Mouse (Mus musculus): ENCODE results near the gene Insr.

Gene Insr

DNA sequence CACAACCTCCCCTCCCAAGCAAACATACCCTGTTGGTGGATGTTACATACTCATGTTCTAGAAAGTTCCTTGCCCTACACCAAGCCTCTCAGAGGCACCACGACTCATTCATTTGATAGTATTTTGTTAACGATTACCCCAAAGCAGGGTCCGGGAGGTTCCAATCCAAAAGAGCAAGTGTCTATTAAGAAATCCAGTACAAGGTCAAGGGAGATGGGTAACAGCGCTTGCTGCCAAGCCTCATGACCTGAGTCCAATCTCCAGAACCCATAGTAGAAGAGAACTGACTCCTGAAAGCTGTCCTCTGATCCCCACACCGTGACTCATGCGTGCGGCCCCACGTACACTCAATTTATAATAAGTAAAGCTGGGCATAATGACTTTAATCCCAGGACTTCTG lies 3.4 kb downstream of the Insr start:
- in situ Hi-C loops (cut with MboI; ENCODE audit: low sequenced_read_pairs): no loop called here

DNA sequence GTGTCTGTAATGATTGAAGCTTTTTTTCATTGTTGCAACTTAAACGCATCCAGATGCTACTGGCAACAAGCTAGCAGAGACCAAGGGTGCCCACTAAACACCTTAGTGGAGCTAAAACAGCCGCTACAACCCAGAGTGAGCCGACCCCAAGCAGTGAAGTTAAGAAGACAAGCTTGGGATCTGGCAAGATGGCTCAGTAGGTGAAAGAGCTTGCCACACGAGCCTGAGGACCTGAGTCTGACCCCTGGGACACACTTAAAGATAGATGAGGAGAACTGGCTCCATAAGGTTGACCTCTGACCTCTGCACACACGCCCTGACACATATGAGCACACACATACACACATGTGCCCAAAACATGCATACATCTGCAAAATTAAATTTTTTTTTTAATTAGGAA lies 4.2 kb downstream of the Insr start:
- in situ Hi-C loops (cut with MboI; ENCODE audit: low sequenced_read_pairs): no loop called here

DNA sequence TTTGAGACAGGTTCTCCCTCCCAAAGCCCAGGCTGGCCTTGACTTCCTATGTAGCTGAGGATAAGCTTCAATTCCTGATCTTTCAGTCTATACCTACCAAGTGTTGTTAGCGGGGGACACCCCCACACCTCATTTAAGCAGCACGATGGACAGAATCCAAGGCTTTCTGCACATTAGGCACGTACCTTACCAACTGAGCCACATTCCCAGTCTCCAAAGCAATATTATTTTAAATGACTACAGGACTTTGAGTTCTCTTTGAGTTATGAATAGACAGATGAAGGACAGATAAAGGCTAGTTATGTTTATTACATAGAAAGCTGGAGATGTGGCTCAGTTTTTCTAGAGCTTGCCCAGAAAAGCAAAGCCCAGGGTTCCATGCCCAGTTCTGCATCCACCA lies 5.6 kb downstream of the Insr start:
- in situ Hi-C loops (cut with MboI; ENCODE audit: low sequenced_read_pairs): no loop called here

DNA sequence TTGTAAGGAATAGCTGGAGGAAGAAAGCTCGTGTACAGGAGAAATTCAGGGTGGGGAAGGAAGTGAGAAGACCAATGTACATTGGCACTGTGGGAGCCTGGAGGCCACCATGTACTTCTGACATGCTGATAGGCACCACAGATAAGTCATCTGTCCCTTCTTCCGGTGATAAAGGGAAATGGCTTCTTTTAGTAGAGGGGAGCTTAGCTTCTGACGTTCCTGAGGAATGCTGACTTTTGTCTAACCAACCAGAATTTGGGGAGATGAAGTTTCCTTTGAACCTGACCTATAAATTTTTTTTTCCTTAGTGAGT lies 12.0 kb downstream of the Insr start:
- in situ Hi-C loops (cut with MboI; ENCODE audit: low sequenced_read_pairs): no loop called here

DNA sequence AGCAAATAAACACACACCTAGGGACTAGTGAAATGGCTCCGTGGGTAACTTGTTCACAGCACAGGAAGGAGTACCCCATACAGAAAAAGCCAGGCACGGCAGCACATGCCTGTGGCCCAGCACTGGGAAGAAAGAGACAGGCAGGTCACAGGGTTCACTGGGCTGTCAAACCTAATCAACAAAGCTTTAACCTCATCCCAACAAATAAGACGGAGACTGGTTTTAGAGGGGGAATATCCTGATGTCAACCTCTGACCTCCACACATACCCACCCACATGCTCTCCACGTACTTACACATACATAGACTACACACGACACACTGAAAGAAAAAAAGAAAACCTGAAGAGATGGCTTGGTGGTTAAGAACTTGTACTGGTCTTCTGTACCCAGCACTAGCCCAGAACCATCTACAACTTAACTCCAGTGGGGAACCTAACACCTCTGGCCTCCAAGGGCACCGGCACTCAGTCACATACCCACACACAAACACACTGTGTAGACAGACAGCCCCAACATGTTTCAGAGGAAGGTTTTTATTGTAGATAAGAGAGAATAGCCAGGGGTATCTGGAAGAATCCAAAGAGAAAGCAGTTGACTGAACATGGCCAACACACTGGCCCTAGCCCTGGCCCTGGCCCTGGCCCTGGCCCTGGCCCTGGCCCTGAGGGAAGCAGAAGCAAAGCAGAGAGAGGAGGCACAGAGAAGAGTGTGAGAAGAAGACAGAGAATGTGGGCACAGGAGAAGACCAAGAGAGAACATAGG lies 12.6 kb downstream of the Insr start:
- in situ Hi-C loops (cut with MboI; ENCODE audit: low sequenced_read_pairs): no loop called here

DNA sequence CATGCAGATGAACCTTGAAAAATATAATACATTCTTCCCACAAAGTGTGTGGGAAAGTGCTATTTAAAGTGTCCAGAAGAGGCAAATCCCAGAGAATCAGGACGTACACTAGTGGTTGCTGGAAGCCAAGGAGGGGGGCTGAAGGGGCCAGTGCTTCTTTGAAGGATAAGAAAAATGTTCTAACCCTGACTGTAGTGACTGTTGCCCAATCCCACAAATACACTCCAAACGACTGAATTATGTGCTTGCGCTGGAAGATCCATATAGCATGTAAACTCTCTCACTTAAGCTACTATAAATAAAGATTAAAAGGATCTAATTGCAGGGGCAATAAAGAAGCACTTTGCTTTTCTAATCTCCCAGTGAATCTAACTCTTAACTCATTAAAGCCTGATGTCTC lies 14.2 kb downstream of the Insr start:
- in situ Hi-C loops (cut with MboI; ENCODE audit: low sequenced_read_pairs): no loop called here

DNA sequence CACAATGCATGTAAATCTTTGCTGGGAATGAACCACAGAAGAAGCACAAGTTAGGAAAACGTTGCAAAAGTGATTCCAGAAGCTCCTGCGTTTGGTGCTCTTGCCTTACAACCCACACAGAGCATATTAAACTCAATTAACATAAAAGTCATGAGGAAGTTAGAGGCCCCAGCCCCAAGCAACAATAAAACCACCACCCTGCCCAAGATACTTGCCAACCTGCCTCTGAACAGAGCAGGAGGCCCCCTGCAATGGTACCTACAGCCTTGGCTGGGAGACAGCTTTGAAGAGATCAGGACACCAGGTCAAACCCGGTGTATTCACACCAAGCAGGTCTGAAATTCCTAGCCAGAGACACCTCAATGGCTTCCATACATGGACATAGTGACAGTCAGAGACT lies 16.6 kb downstream of the Insr start:
- in situ Hi-C loops (cut with MboI; ENCODE audit: low sequenced_read_pairs): no loop called here

DNA sequence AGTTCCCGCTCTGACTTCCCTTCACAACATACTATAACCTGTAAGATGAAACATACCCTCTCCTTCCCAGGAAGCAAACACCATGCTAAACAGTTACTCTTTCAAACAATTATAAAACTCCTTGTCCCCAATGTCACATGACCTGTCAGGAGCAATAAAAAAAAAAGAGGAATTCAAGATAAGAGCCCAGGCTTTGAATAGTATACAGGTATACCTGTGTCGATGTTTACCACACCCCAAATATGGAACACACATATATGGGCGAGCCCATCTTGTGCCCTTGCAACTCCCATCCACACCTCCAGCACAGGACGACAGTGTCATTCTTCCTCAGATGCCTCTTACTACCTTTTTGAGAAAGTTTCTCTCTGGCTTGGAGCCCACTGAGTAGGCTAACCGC lies 18.3 kb downstream of the Insr start:
- in situ Hi-C loops (cut with MboI; ENCODE audit: low sequenced_read_pairs): no loop called here

DNA sequence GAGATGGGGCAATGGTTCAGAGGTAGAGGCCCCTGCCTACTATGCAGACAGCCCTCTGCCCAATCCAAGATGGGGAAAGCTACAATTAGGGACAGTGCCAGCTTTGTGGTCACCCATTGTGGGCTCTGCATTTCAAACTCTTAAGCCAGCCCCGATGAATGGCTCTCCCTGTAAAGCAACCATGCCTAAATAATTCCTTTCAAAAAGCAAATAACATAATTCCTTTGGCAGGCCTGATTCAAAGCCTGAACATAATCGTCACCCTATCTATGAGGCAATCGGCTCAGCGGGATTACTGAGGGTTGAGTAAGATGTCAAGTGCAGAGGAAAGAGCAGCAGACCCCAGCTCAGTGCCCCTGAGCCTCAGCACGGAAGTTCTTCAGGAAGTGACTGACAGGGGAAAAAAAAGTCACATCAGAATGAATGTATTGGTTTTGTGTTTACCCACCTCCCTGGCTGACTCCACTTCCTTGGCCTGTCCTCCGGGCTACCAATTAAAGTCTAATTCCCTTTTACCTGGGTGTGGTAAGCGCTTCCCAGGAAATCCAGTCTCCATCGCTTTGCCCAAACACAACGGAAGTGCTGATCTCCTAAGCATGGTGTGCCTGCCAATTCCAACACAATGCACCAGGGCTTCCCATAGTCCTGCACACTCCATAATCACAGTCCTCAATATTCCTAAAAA lies 19.1 kb downstream of the Insr start:
- in situ Hi-C loops (cut with MboI; ENCODE audit: low sequenced_read_pairs): no loop called here

DNA sequence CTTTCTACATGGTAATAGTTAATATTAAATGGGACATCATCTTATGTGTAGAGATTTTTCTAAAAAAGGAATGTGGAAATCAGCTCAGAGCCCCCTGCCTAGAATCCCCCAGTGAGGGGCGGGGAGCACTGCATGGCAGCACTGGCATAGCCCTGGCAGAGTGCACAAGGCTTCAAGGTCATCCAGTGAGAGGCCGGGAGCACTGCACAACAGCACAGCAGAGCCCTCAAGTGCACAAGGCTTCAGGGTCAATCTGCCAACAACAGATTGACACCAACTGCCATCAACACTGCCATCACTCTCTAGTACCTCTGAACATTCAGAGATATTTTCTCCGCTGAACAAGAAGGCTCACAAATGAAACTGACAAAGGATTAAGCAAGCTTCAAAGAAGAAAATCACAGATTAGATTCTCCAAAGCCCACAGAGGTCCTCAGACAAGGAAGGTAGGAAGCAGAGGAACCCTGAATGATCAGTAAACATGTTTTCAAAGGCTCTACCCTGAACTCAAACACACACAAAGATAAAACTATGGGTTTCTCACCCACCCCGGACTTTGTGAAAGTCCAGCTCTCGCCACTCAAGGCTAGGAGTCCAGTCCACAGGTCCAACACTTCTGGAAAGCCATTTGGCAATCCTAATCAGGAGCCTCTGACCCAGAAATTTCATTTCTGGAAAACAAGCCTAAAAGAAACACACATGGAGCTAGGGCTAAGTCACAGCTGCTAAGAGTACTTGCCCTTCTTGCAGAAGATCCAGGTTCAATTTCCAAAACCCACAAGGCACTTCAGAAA lies 23.1 kb downstream of the Insr start:
- in situ Hi-C loops (cut with MboI; ENCODE audit: low sequenced_read_pairs): no loop called here

DNA sequence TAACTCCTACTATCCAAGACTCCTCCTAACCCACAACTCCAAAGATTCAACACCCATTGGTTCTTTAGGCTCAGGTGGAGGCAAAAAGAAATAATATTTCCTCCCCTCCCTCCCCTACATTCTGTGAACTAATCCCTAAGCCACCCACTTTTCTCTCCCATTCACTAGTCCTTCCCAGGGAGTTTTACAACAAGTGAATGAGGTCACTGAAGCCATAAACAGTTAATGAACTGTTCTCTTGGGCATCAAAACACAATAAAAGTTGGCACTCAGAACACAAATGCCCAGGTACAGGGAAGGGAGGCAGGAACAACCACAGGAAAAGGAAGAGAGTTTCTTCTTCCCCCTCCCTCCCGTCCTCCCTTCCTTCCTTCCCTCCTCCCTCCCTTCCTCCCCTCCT lies 24.1 kb downstream of the Insr start:
- in situ Hi-C loops (cut with MboI; ENCODE audit: low sequenced_read_pairs): no loop called here

DNA sequence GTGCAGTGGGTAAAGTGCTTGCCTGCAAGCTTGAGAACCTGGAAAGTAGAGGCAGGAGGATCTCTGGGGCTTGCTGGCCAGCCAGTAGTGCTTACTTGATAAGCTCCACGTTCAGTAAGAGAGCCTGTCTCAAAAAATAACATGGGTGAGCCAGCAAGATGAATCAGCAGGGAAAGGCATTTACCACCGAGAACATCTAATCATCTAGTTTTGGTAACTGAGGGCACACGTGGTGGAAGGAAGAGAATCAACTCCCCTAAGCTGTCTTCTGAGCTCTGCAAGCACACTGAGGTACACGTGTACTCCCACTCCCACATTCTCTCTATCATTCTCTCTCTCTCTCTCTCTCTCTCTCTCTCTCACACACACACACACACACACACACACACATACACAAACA lies 26.2 kb downstream of the Insr start:
- in situ Hi-C loops (cut with MboI; ENCODE audit: low sequenced_read_pairs): no loop called here

DNA sequence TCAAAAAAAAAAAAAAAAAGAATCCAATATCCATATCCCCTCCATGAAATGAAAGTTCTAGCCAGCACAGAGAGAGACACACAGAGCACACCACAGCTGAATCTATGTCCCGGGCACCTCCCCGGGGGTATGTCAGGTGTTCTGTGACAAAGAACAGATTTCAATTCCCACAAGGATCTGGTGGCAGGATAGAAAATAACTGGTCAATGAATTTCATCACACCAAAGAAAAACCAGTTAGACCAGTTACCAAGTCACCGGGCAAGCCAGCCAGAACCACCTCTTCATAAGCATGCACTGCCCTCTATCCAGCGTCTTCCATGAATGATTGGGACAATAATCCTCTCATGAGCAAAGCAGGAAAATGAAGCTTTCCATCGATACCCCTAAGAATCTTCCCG lies 26.8 kb downstream of the Insr start:
- in situ Hi-C loops (cut with MboI; ENCODE audit: low sequenced_read_pairs): no loop called here

DNA sequence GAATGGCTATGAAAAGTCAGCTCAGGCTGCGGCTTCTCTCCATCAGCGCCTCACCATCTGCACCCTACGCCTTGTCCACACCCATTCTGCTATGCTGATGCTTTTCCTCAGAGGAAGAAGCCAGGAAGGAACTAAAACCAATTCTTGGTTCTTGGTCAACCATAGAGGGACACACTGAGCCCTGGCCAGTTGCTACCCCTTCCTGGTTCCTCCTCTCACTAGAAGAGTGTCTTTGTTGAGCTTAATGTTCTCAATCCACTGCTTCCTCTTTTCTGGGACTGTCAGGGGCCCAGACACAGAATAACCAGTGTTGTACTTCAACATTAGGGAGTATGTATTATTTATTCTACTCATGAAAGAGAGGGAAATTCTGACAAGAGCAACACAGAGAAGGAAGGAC lies 28.3 kb downstream of the Insr start:
- in situ Hi-C loops (cut with MboI; ENCODE audit: low sequenced_read_pairs): no loop called here

DNA sequence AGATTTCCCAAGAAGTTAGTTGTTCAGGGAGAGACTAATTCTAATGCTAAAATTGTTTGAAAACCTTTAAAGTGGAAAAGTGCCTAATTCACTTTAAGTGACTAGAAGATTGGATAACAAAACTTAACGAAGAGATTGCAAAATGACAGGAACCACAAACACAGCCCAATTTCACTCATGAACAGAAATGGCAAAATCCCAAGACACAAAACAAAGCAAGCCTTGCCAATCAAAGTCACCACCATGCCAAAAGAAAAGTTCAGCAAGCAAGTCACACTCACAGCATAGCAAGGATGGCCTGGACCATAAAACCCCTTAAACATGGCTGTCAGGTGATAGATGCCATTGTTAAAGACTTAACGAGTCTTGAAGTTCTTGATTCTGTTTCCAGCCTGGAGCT lies 29.5 kb downstream of the Insr start:
- in situ Hi-C loops (cut with MboI; ENCODE audit: low sequenced_read_pairs): no loop called here

DNA sequence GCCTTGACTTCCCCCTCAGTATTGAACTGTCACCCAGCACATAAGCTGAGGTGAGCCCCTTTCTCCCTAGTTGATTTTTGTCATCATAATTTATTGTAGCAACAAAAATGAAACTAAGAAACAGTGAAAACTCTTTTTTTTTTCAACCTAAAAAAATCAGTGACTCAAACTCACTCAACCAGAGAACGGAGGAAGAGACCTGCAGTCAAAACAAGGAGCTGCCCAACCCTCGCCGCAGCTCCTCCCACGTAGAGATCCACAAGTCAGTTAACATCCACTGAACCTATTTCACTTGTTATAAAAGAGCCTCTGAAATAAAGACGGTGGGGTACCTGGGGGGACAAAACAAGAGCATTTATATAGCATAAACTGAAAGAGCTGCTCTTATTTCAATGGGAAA lies 30.7 kb downstream of the Insr start:
- in situ Hi-C loops (cut with MboI; ENCODE audit: low sequenced_read_pairs): no loop called here

DNA sequence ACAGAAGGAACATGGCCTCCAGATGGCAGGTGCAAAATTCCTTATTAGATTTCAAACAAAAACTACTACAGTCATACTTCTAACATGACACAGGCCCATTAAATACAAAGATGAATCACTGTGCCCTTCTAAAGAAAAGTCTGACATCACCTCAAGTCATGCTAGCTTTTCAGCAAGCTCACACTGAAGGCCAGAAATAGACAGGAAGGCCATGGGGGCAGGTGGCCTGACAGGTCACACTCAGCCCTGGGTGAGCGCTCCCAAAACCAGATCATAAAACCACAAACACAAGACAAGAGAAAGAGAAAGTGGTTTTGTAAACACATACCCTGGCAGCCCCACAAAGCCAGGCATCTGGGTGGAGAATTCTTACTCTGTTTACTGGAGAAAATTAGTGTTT lies 32.3 kb downstream of the Insr start:
- in situ Hi-C loops (cut with MboI; ENCODE audit: low sequenced_read_pairs): no loop called here

DNA sequence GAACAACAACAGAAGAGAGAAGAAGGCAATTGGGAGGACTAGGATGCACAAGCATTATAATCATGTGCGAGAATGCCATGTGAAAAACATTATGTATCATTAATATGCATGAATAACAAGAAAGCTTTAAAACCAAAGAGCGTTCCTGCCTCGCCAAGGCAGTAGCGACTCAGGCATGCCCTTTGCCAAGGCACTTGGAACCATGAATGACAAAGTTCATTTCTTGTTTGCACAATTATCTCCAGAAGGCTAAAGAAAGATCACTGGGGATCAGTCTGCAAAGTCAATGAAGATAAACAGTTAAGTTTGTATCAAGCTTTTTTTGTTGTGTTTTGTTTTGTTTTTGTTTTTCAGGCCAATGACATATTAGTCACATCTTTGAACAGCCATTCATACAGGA lies 36.2 kb downstream of the Insr start:
- in situ Hi-C loops (cut with MboI; ENCODE audit: low sequenced_read_pairs): no loop called here

DNA sequence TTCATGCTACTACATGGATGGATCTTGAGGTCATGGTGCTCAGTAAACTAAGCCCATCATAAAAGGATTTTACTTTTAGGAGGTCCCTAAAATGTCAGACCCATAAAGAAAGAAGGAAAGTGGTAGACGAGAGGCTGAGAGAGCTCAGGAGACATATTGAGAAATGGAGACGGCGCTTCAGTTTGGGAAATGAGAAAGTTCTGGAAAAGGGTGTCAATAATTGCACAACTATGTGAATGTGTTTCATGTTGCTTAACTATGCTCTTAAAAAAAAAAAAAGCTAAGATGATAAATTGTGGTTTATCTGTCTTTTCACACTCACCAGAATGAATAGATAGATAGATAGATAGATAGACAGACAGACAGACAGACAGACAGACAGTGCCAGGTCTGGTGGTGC lies 38.7 kb downstream of the Insr start:
- in situ Hi-C loops (cut with MboI; ENCODE audit: low sequenced_read_pairs): no loop called here

DNA sequence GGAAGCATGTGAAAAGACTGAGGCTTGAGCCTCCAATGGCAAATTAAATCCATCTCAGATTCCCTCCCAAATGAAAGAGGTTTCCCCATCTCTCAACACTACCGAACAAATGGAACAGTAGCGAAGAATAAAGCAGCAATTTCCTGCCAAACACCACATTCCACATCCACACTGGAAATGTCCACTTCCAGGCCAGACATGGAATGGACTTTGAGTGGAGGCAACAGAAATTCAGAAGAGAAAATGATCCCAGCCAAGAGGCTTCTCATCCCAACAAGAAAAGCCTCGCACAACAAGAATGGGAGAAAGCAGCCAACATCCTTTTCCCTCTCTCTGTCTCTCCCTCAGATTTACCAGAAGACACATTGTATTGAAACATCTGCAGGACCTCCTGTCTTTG lies 39.8 kb downstream of the Insr start:
- in situ Hi-C loops (cut with MboI; ENCODE audit: low sequenced_read_pairs): no loop called here

DNA sequence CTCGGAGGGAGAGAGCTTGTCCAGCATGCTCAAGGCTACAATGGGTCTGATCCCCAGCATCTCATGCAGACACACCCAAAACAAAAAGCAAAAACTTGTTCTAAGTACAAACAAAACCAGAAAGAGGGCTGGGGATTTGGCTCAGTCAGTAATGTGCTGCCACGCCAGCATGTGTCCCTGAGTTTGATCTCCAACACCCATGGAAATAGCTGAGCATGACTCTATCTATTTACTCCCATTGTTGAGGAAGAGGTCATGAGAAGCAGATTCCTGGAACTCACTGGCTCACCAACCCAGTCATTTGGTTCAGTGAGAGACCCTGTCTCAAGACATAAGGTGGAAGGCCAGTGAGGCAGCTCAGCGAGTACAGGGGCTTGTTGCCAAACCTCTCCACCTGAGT lies 40.6 kb downstream of the Insr start:
- in situ Hi-C loops (cut with MboI; ENCODE audit: low sequenced_read_pairs): no loop called here

DNA sequence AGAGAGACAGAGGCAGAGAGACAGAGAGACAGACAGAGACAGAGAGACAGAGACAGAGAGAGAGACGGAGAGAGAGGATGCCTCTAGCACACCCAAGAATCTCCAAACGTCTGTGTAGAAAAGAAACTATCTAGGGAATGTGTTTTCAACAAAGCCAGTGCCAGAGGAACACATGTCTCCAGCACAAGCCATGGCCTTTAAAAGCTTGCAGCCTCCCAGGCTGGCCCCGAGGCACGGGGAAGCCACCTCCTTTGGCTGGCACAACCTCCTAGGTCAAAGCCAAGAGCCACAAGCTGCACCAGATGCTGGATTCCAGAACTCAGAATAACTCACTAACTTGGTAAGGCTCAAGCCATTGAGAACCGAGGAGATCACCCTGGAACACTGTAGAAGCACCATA lies 42.1 kb downstream of the Insr start:
- in situ Hi-C loops (cut with MboI; ENCODE audit: low sequenced_read_pairs): no loop called here
